Mouse (Mus musculus) lung, embryonic 16.5 days (tissue): Measurements from ENCODE around the gene Aknad1. TPM values are rescaled to one million over a fixed set of nuclear protein-coding genes. Genes with fewer than 3 reads are reported as not detected.

ENCODE experiments used
- ATAC-seq: fragments of 200-750 bp; cut with Nextera tagmentation; 2 replicates; pipeline ENCODE4 v1.8.0; 2017; ENCODE audit warnings: low read depth, mild to moderate bottlenecking, moderate library complexity
- H3K27ac ChIP-seq: fragments of 300-500 bp; sonication (generic); 2 replicates; pipeline ENCODE4 v1.5.1; 2014; ENCODE audit warnings: mild to moderate bottlenecking, control low read depth, low read length
- H3K27me3 ChIP-seq: fragments of 300-500 bp; sonication (generic); 2 replicates; pipeline ENCODE4 v1.6.1; 2014; ENCODE audit warnings: low read depth, low read length, mixed read lengths; ENCODE audit not compliant: control insufficient read depth, insufficient read depth
- H3K36me3 ChIP-seq: fragments of 300-500 bp; sonication (generic); 2 replicates; pipeline ENCODE4 v1.6.1; 2014; ENCODE audit warnings: low read length; ENCODE audit not compliant: control insufficient read depth, insufficient read depth
- H3K4me1 ChIP-seq: fragments of 300-500 bp; sonication (generic); replicated peaks from 2 replicates; pipeline ENCODE4 v1.6.1; 2014; ENCODE audit warnings: low read length, mixed read lengths; ENCODE audit not compliant: control insufficient read depth, insufficient read depth
- H3K4me2 ChIP-seq: fragments of 300-500 bp; sonication (generic); 2 replicates; pipeline ENCODE4 v1.6.1; 2014; ENCODE audit warnings: low read depth, low read length, control low read depth
- H3K4me3 ChIP-seq: fragments of 300-500 bp; sonication (generic); 2 replicates; pipeline ENCODE4 v1.5.1; 2014; ENCODE audit warnings: mild to moderate bottlenecking, low read length, control low read depth
- H3K9ac ChIP-seq: fragments of 300-500 bp; sonication (generic); 2 replicates; pipeline ENCODE4 v1.6.1; 2014; ENCODE audit warnings: low read length, control low read depth
- H3K9me3 ChIP-seq: fragments of 300-500 bp; sonication (generic); 2 replicates; pipeline ENCODE4 v1.6.1; 2016; ENCODE audit warnings: low read length; ENCODE audit not compliant: control insufficient read depth
- WGBS: fragments of 180-500 bp; shearing (Covaris S2); extraction: QIAGEN DNeasy Blood & Tissue Kit; methylation state at CpG from one replicate; pipeline ENCODE4 v1.1.7; 2014; 5-methylcytosine and 5-hydroxymethylcytosine counted together
- polyA plus RNA-seq: library from polyadenylated mRNA; unstranded; fragments of >200 nt; fragmentation: Nextera tagmentation; extraction: Ambion mirVana; gene quantifications from 2 replicates; pipeline ENCODE4 v1.2.1, GENCODE M21; 2015

Gene Aknad1
- polyA plus RNA-seq, 1 experiment from 2014 or later: not detected

GRCm38 (mm10) chr3:108805622-108806021 lies 66.2 kb downstream of the Aknad1 start:
- no peak for ATAC-seq
- no peak overlapping the region for H3K27ac ChIP-seq
- no peaks in the 10 kb centered on the region for H3K27me3 ChIP-seq
- no peak overlapping the region for H3K4me2 ChIP-seq
- H3K4me3 ChIP-seq: no peak overlapping the region
- WGBS: 80% methylated on average over 5 of the region's 5 CpGs
- H3K4me1 ChIP-seq: no peaks in the 10 kb centered on the region
- H3K9ac ChIP-seq: no peak overlapping the region
- peaks cover 30% of the 10 kb centered on the region for H3K36me3 ChIP-seq
- no peaks in the 10 kb centered on the region for H3K9me3 ChIP-seq

GRCm38 (mm10) chr3:108810747-108811263 lies 71.3 kb downstream of the Aknad1 start:
- Histone ChIP-seq H3K9me3 (no peaks in the 10 kb centered on the region), H3K9ac (no peak overlapping the region), H3K4me3 (no peak overlapping the region), H3K27me3 (no peaks in the 10 kb centered on the region), H3K36me3 (peaks cover 6% of the 10 kb centered on the region; the same call in 1 of the 2 replicates), H3K27ac (no peak overlapping the region), H3K4me1 (no peaks in the 10 kb centered on the region), H3K4me2 (no peak overlapping the region)
- WGBS: 57% methylated on average over 4 of the region's 4 CpGs
- peak; percentile 78 for ATAC-seq

- H3K9me3 ChIP-seq: no peaks in the 10 kb centered on the region
- no peak overlapping the region for H3K4me3 ChIP-seq
- ATAC-seq: no peak
- H3K9ac ChIP-seq: no peak overlapping the region
- peaks cover 6% of the 10 kb centered on the region; the same call in 1 of the 2 replicates for H3K36me3 ChIP-seq
- no peaks in the 10 kb centered on the region for H3K27me3 ChIP-seq
- H3K4me1 ChIP-seq: no peaks in the 10 kb centered on the region
- H3K4me2 ChIP-seq: no peak overlapping the region
- H3K27ac ChIP-seq: no peak overlapping the region
- 61% methylated on average over 4 of the region's 4 CpGs for WGBS
Measured at GRCm38 (mm10) chr3:108815631-108816030, 76.2 kb downstream of the Aknad1 start.

- H3K4me1 ChIP-seq: peaks cover 2% of the 10 kb centered on the region; the same call in 1 of the 2 replicates
- no peaks in the 10 kb centered on the region for H3K27me3 ChIP-seq
- peaks cover 9% of the 10 kb centered on the region; the same call in 1 of the 2 replicates for H3K36me3 ChIP-seq
- 67% methylated on average over 11 of the region's 11 CpGs for WGBS
- ATAC-seq: peak; percentile 96
- 0 out of 2 replicates have a peak overlapping the region, but pooled peaks have one; percentile 14 for H3K4me2 ChIP-seq
- H3K9me3 ChIP-seq: no peaks in the 10 kb centered on the region
- peak overlapping the region; percentile 65 for H3K27ac ChIP-seq
- H3K9ac ChIP-seq: no peak overlapping the region
- H3K4me3 ChIP-seq: no peak overlapping the region
Measured at GRCm38 (mm10) chr3:108830493-108830892, 91.0 kb downstream of the Aknad1 start.

- Histone ChIP-seq H3K36me3 (peaks cover 5% of the 10 kb centered on the region; the same call in 1 of the 2 replicates), H3K27me3 (no peaks in the 10 kb centered on the region), H3K9me3 (no peaks in the 10 kb centered on the region), H3K4me2 (no peak overlapping the region), H3K27ac (no peak overlapping the region), H3K9ac (no peak overlapping the region), H3K4me1 (peaks cover 2% of the 10 kb centered on the region; the same call in 1 of the 2 replicates), H3K4me3 (no peak overlapping the region)
- ATAC-seq: no peak
- WGBS: 90% methylated on average over 6 of the region's 6 CpGs
Measured at GRCm38 (mm10) chr3:108831750-108832149, 92.3 kb downstream of the Aknad1 start.

Other genes with a start within 250 kb of the Aknad1 start
- gene 1700013F07Rik, start 205.5 kb upstream of the Aknad1 start, polyA plus RNA-seq: 3.1 and 5.0 TPM in 2 replicates
- 19.6 and 22.3 TPM in 2 replicates for gene 5330417C22Rik, start 203.1 kb upstream of the Aknad1 start, polyA plus RNA-seq
- gene Tmem167b, start 177.2 kb upstream of the Aknad1 start, polyA plus RNA-seq: 45.1 and 46.4 TPM in 2 replicates
- 45.5 and 46.0 TPM in 2 replicates for gene Taf13, start 168.0 kb upstream of the Aknad1 start, polyA plus RNA-seq
- gene Wdr47, start 148.4 kb upstream of the Aknad1 start, polyA plus RNA-seq: 10.9 and 12.5 TPM in 2 replicates
- gene Clcc1, start 85.7 kb upstream of the Aknad1 start, polyA plus RNA-seq: 84.4 and 91.7 TPM in 2 replicates
- 43.3 and 43.8 TPM in 2 replicates for gene Gpsm2, start 17.3 kb upstream of the Aknad1 start, polyA plus RNA-seq
- 50.7 and 51.5 TPM in 2 replicates for gene Stxbp3, start 100.9 kb downstream of the Aknad1 start, polyA plus RNA-seq
- 0.82 and 1.1 TPM in 2 replicates for gene Fndc7, start 150.3 kb downstream of the Aknad1 start, polyA plus RNA-seq
- 67.8 and 69.6 TPM in 2 replicates for gene Prpf38b, start 172.1 kb downstream of the Aknad1 start, polyA plus RNA-seq
- 0.33 and 0.43 TPM in 2 replicates for gene Henmt1, start 200.2 kb downstream of the Aknad1 start, polyA plus RNA-seq
- not detected in 2 replicates for gene Gm9857, start 200.8 kb downstream of the Aknad1 start, polyA plus RNA-seq